Mouse (Mus musculus): ENCODE results near the gene Cdc5l.

- TF ChIP-seq ZC3H11A (IDR thresholded peaks at IDR 0.05; ENCODE audit: borderline replicate concordance, low read depth, low read length) (no peak), HCFC1 (IDR thresholded peaks at IDR 0.05; ENCODE audit: borderline replicate concordance, insufficient read depth, low read length) (no peak), MAFK (IDR thresholded peaks at IDR 0.05; ENCODE audit: insufficient read depth, low read depth, low read length) (no peak), ZNF384 (IDR thresholded peaks at IDR 0.05; ENCODE audit: low read depth, low read length) (no peak)
Observed at GRCm38 (mm10) chr17:45452271-45452670, 18.7 kb upstream of the Cdc5l start.
